Mouse (Mus musculus) ovary, adult 18-20 months (tissue): Measurements from ENCODE around the gene Nnmt.

Experiments used
- DNase-seq: peaks from one replicate; pipeline ENCODE4 v3.0.0; 2022; ENCODE audit warnings: low spot score, mixed read lengths

Gene Nnmt

DNA sequence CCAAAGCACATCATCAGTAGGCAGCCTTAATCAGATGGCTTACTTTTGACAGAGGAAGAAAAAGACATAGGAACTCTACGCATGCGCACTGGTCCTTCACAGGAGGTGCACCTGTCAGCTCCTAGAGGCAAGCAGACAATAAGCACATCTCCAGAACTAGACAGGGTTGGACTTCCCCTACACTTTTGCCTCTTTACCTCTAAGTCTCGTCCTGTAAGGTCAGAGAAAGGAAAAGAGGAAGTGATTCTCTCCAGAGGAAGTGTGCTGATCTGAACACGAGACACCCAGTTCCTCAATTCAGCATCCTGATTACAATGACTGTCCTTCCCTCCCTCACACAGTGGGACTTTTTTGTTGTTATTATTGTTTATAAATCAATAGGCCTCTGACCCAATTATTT is 46.3 kb downstream of the Nnmt start:
- DNase-seq: no peak

DNA sequence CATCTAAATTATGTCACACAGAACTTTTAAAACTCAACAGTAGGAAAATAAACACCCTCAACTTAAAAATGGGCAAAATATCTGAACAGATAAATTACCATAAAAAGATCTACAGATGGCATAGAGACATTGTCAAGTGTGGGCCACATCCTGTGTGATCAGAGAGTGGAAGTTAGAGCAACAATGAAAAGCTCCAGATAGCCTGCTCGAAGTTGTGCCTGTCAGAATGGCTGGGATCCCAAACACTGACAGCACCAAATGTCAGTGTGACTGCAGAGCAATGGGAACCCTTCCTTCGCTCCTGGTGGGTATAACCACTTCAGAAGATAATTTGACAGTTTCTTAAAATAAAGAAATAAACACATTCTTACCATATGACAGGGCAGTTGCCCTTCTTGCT is 55.9 kb downstream of the Nnmt start:
- no peak for DNase-seq

DNA sequence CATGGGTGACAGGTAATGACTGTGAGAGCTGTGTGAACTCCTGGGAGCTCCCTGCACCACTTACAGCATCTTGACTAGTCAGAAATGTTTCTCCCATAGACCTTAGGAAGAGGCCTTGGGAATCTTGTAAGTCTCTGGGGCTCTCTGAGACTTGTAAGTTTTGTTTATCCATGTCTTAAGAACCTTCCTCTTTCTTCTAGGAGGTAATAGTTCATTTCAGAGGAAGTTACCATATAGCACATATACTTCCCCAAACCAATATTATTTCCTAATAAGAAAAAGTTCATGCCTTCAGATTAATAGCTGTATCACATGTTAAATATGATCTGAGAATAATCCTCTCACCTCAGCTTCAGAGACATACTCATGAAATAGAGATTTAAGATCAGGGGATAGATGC is 57.7 kb downstream of the Nnmt start:
- DNase-seq: no peak
